Mouse (Mus musculus): ENCODE measurements around the gene Snw1. TPM values are rescaled to one million over a fixed set of nuclear protein-coding genes. Genes with fewer than 3 reads are reported as not detected.

Gene Snw1
- total and polyA plus RNA-seq, 2 experiments from 2014 or later = 20.9 to 68.1 TPM

GRCm38 (mm10) chr12:87474756-87475155 is 2.7 kb upstream of the Snw1 start:
- WGBS = 69% methylated on average over 3 of the region's 3 CpGs

GRCm38 (mm10) chr12:87471421-87471963 is 582 bp downstream of the Snw1 start:
- ATAC-seq (ENCODE audit: insufficient read depth, low read depth) (no peak), DNase-seq (ENCODE audit: low spot score) (peak; percentile 14)
- under 1% methylated on average over 19 of the region's 19 CpGs for WGBS
- TF ChIP-seq CTCF (IDR thresholded peaks at IDR 0.05; ENCODE audit: low read depth) (no peak), EP300 (IDR thresholded peaks at IDR 0.05; ENCODE audit: low read depth) (no peak)
- H3K4me1 ChIP-seq (ENCODE audit: control insufficient read depth, insufficient read depth) = peaks cover 12% of the 10 kb centered on the region
- no peaks in the 10 kb centered on the region for H3K27me3 ChIP-seq (ENCODE audit: control insufficient read depth, insufficient read depth, low read length)
- peak overlapping the region; percentile 68 for H3K4me2 ChIP-seq (ENCODE audit: low read depth, low read length)
- H3K27ac ChIP-seq (ENCODE audit: low read depth) = peak overlapping the region; percentile 81
- peak overlapping the region; percentile 90 for H3K9ac ChIP-seq (replicated peaks; ENCODE audit: low read depth, low read length)
- H3K4me3 ChIP-seq (ENCODE audit: low read depth, low read length) = peak overlapping the region; percentile 68
- no peaks in the 10 kb centered on the region for H3K9me3 ChIP-seq (replicated peaks; ENCODE audit: control insufficient read depth, low read length)
- H3K36me3 ChIP-seq (replicated peaks; ENCODE audit: control insufficient read depth, insufficient read depth, low read length) = peaks cover 20% of the 10 kb centered on the region

More at GRCm38 (mm10) chr12:87474756-87475155, 2.7 kb upstream of the Snw1 start:
- no peak for ATAC-seq (ENCODE audit: insufficient read depth, low read depth)
- Histone ChIP-seq H3K4me3 (ENCODE audit: low read depth, low read length) (no peak overlapping the region), H3K27ac (ENCODE audit: low read depth) (no peak overlapping the region), H3K9ac (replicated peaks; ENCODE audit: low read depth, low read length) (no peak overlapping the region), H3K36me3 (replicated peaks; ENCODE audit: control insufficient read depth, insufficient read depth, low read length) (no peaks in the 10 kb centered on the region), H3K4me2 (ENCODE audit: low read depth, low read length) (no peak overlapping the region), H3K27me3 (ENCODE audit: control insufficient read depth, insufficient read depth, low read length) (no peaks in the 10 kb centered on the region), H3K9me3 (replicated peaks; ENCODE audit: control insufficient read depth, low read length) (no peaks in the 10 kb centered on the region), H3K4me1 (ENCODE audit: control insufficient read depth, insufficient read depth) (peaks cover 12% of the 10 kb centered on the region)
- TF ChIP-seq CTCF (IDR thresholded peaks at IDR 0.05; ENCODE audit: low read depth) = no peak
- no peak for TF ChIP-seq EP300 (IDR thresholded peaks at IDR 0.05; ENCODE audit: low read depth)
- no peak for DNase-seq (ENCODE audit: low spot score)

- H3K27me3 ChIP-seq (ENCODE audit: control insufficient read depth, insufficient read depth, low read length) = no peaks in the 10 kb centered on the region
- ATAC-seq (ENCODE audit: insufficient read depth, low read depth) = no peak
- DNase-seq (ENCODE audit: low spot score) = no peak
- peak overlapping the region; percentile 68 for H3K4me3 ChIP-seq (ENCODE audit: low read depth, low read length)
- peaks cover 12% of the 10 kb centered on the region for H3K4me1 ChIP-seq (ENCODE audit: control insufficient read depth, insufficient read depth)
- H3K4me2 ChIP-seq (ENCODE audit: low read depth, low read length) = peak overlapping the region; percentile 68
- WGBS = 68% methylated on average over 7 of the region's 7 CpGs
- TF ChIP-seq EP300 (IDR thresholded peaks at IDR 0.05; ENCODE audit: low read depth) (no peak), CTCF (IDR thresholded peaks at IDR 0.05; ENCODE audit: low read depth) (no peak)
- no peaks in the 10 kb centered on the region for H3K9me3 ChIP-seq (replicated peaks; ENCODE audit: control insufficient read depth, low read length)
- H3K36me3 ChIP-seq (replicated peaks; ENCODE audit: control insufficient read depth, insufficient read depth, low read length) = peaks cover 26% of the 10 kb centered on the region
- H3K27ac ChIP-seq (ENCODE audit: low read depth) = no peak overlapping the region
- 0 out of 2 replicates have a peak overlapping the region, but pooled peaks have one; percentile 90 for H3K9ac ChIP-seq (replicated peaks; ENCODE audit: low read depth, low read length)
Measured at GRCm38 (mm10) chr12:87470263-87471136, 1.6 kb downstream of the Snw1 start.

GRCm38 (mm10) chr12:87464678-87465297 is 7.3 kb downstream of the Snw1 start:
- no peak for DNase-seq (ENCODE audit: low spot score)
- H3K36me3 ChIP-seq (replicated peaks; ENCODE audit: control insufficient read depth, insufficient read depth, low read length) = peaks cover 76% of the 10 kb centered on the region
- ATAC-seq (ENCODE audit: insufficient read depth, low read depth) = no peak
- H3K4me2 ChIP-seq (ENCODE audit: low read depth, low read length) = no peak overlapping the region
- H3K27me3 ChIP-seq (ENCODE audit: control insufficient read depth, insufficient read depth, low read length) = no peaks in the 10 kb centered on the region
- no peaks in the 10 kb centered on the region for H3K4me1 ChIP-seq (ENCODE audit: control insufficient read depth, insufficient read depth)
- H3K4me3 ChIP-seq (ENCODE audit: low read depth, low read length) = no peak overlapping the region
- H3K9me3 ChIP-seq (replicated peaks; ENCODE audit: control insufficient read depth, low read length) = no peaks in the 10 kb centered on the region
- no peak overlapping the region for H3K9ac ChIP-seq (replicated peaks; ENCODE audit: low read depth, low read length)
- H3K27ac ChIP-seq (ENCODE audit: low read depth) = no peak overlapping the region
- TF ChIP-seq CTCF (IDR thresholded peaks at IDR 0.05; ENCODE audit: low read depth) (no peak), EP300 (IDR thresholded peaks at IDR 0.05; ENCODE audit: low read depth) (no peak)
- 81% methylated on average over 6 of the region's 6 CpGs for WGBS

GRCm38 (mm10) chr12:87449456-87449855 is 22.6 kb downstream of the Snw1 start:
- peaks cover 4% of the 10 kb centered on the region for H3K4me1 ChIP-seq (ENCODE audit: control insufficient read depth, insufficient read depth)
- no peak overlapping the region for H3K9ac ChIP-seq (replicated peaks; ENCODE audit: low read depth, low read length)
- H3K27ac ChIP-seq (ENCODE audit: low read depth) = no peak overlapping the region
- TF ChIP-seq EP300 (IDR thresholded peaks at IDR 0.05; ENCODE audit: low read depth) = no peak
- no peak for TF ChIP-seq CTCF (IDR thresholded peaks at IDR 0.05; ENCODE audit: low read depth)
- peaks cover 80% of the 10 kb centered on the region for H3K36me3 ChIP-seq (replicated peaks; ENCODE audit: control insufficient read depth, insufficient read depth, low read length)
- ATAC-seq (ENCODE audit: insufficient read depth, low read depth) = no peak
- no peaks in the 10 kb centered on the region for H3K9me3 ChIP-seq (replicated peaks; ENCODE audit: control insufficient read depth, low read length)
- no peak for DNase-seq (ENCODE audit: low spot score)
- 85% methylated on average over 9 of the region's 9 CpGs for WGBS
- H3K4me3 ChIP-seq (ENCODE audit: low read depth, low read length) = no peak overlapping the region
- no peaks in the 10 kb centered on the region for H3K27me3 ChIP-seq (ENCODE audit: control insufficient read depth, insufficient read depth, low read length)
- no peak overlapping the region for H3K4me2 ChIP-seq (ENCODE audit: low read depth, low read length)
